Mouse (Mus musculus) midbrain, embryonic 13.5 days (tissue): ENCODE measurements around the gene Notum. TPM values are rescaled to one million over a fixed set of nuclear protein-coding genes. Genes with fewer than 3 reads are reported as not detected.

Source experiments
- ATAC-seq: fragments of 200-750 bp; cut with Nextera tagmentation; 2 replicates; pipeline ENCODE4 v1.8.0; 2017; ENCODE audit warnings: mild to moderate bottlenecking, moderate TSS enrichment, moderate library complexity
- H3K27ac ChIP-seq: fragments of 300-500 bp; sonication (generic); 2 replicates; pipeline ENCODE4 v1.5.1; 2015; ENCODE audit warnings: inconsistent platforms, mild to moderate bottlenecking, moderate library complexity
- H3K27me3 ChIP-seq: fragments of 300-500 bp; sonication (generic); 2 replicates; pipeline ENCODE4 v1.6.1; 2015; ENCODE audit warnings: mild to moderate bottlenecking, inconsistent platforms
- H3K36me3 ChIP-seq: fragments of 300-500 bp; sonication (generic); 2 replicates; pipeline ENCODE4 v1.6.1; 2015; ENCODE audit warnings: mild to moderate bottlenecking, inconsistent platforms
- H3K4me1 ChIP-seq: fragments of 300-500 bp; sonication (generic); replicated peaks from 2 replicates; pipeline ENCODE4 v1.6.1; 2015; ENCODE audit warnings: inconsistent platforms
- H3K4me2 ChIP-seq: fragments of 300-500 bp; sonication (generic); replicated peaks from 2 replicates; pipeline ENCODE4 v1.6.1; 2015; ENCODE audit warnings: moderate library complexity, mild to moderate bottlenecking, inconsistent platforms
- H3K4me3 ChIP-seq: fragments of 300-500 bp; sonication (generic); replicated peaks from 2 replicates; pipeline ENCODE4 v1.5.1; 2015; ENCODE audit warnings: mild to moderate bottlenecking, inconsistent platforms
- H3K9ac ChIP-seq: fragments of 300-500 bp; sonication (generic); replicated peaks from 2 replicates; pipeline ENCODE4 v1.6.1; 2015; ENCODE audit warnings: mild to moderate bottlenecking, inconsistent platforms
- H3K9me3 ChIP-seq: fragments of 300-500 bp; sonication (generic); 2 replicates; pipeline ENCODE4 v1.6.1; 2016; ENCODE audit warnings: mild to moderate bottlenecking, inconsistent platforms
- WGBS: fragments of 180-500 bp; shearing (Covaris S2); methylation state at CpG from one replicate; pipeline ENCODE4 v1.1.7; 2015; 5-methylcytosine and 5-hydroxymethylcytosine counted together
- polyA plus RNA-seq: library from polyadenylated mRNA; unstranded; fragments of >200 nt; fragmentation: Nextera tagmentation; extraction: Ambion mirVana; gene quantifications from 2 replicates; pipeline ENCODE4 v1.2.1, GENCODE M21; 2015

Notum gene
- polyA plus RNA-seq, 1 experiment from 2014 or later, result 0.65 TPM

GRCm38 (mm10) chr11:120672687-120673593, 12.0 kb upstream of the Notum start, which contains the start of gene Aspscr1:
Gene Aspscr1, plus strand, starts transcription at chr11:120672973.
- peaks cover 25% of the 10 kb centered on the region for H3K4me1 ChIP-seq
- WGBS, result 1% methylated on average over 74 of the region's 83 CpGs
- H3K9ac ChIP-seq, result peak within 1 kb of the TSS; percentile 80
- no peaks in the 10 kb centered on the region for H3K27me3 ChIP-seq
- H3K36me3 ChIP-seq, result peaks cover 17% of the 10 kb centered on the region
- peak within 1 kb of the TSS; percentile 92 for H3K27ac ChIP-seq
- peak within 1 kb of the TSS; percentile 74 for H3K4me3 ChIP-seq
- no peaks in the 10 kb centered on the region for H3K9me3 ChIP-seq
- ATAC-seq, result peak; percentile 95
- H3K4me2 ChIP-seq, result peak within 1 kb of the TSS; percentile 91

- no peak overlapping the region for H3K27ac ChIP-seq
- peaks cover 38% of the 10 kb centered on the region for H3K27me3 ChIP-seq
- H3K9ac ChIP-seq, result no peak overlapping the region
- H3K4me2 ChIP-seq, result no peak overlapping the region
- H3K9me3 ChIP-seq, result no peaks in the 10 kb centered on the region
- H3K4me3 ChIP-seq, result no peak overlapping the region
- H3K36me3 ChIP-seq, result no peaks in the 10 kb centered on the region
- peaks cover 6% of the 10 kb centered on the region for H3K4me1 ChIP-seq
- 4% methylated on average over 3 of the region's 3 CpGs for WGBS
- ATAC-seq, result no peak
Observed at GRCm38 (mm10) chr11:120666617-120667016, 5.6 kb upstream of the Notum start.

- 81% methylated on average over 3 of the region's 3 CpGs for WGBS
- no peak overlapping the region for H3K27ac ChIP-seq
Observed at GRCm38 (mm10) chr11:120665406-120665805, 4.4 kb upstream of the Notum start.

GRCm38 (mm10) chr11:120663714-120664113, 2.7 kb upstream of the Notum start:
- Histone ChIP-seq H3K9ac (no peak overlapping the region), H3K9me3 (no peaks in the 10 kb centered on the region), H3K4me2 (no peak overlapping the region), H3K27ac (no peak overlapping the region), H3K27me3 (peaks cover 67% of the 10 kb centered on the region), H3K4me3 (no peak overlapping the region), H3K4me1 (peaks cover 25% of the 10 kb centered on the region), H3K36me3 (no peaks in the 10 kb centered on the region)
- 53% methylated on average over 5 of the region's 5 CpGs for WGBS
- ATAC-seq, result no peak

More at GRCm38 (mm10) chr11:120665406-120665805, 4.4 kb upstream of the Notum start:
- no peak overlapping the region for H3K9ac ChIP-seq
- H3K36me3 ChIP-seq, result no peaks in the 10 kb centered on the region
- ATAC-seq, result no peak
- peaks cover 50% of the 10 kb centered on the region for H3K27me3 ChIP-seq
- H3K4me3 ChIP-seq, result no peak overlapping the region
- H3K4me2 ChIP-seq, result no peak overlapping the region
- no peaks in the 10 kb centered on the region for H3K9me3 ChIP-seq
- peaks cover 16% of the 10 kb centered on the region for H3K4me1 ChIP-seq

GRCm38 (mm10) chr11:120662759-120663158, 1.8 kb upstream of the Notum start:
- WGBS, result 22% methylated on average over 6 of the region's 6 CpGs
- Histone ChIP-seq H3K4me3 (no peak overlapping the region), H3K27me3 (peaks cover 76% of the 10 kb centered on the region), H3K36me3 (no peaks in the 10 kb centered on the region), H3K27ac (no peak overlapping the region), H3K9me3 (no peaks in the 10 kb centered on the region), H3K4me1 (peaks cover 25% of the 10 kb centered on the region), H3K9ac (no peak overlapping the region), H3K4me2 (no peak overlapping the region)
- ATAC-seq, result no peak

GRCm38 (mm10) chr11:120660301-120661075, 487 bp downstream of the Notum start:
- H3K36me3 ChIP-seq, result no peaks in the 10 kb centered on the region

GRCm38 (mm10) chr11:120659509-120660300, 1.3 kb downstream of the Notum start:
- Histone ChIP-seq H3K27me3 (peaks cover 90% of the 10 kb centered on the region), H3K4me2 (peak overlapping the region; percentile 60), H3K27ac (no peak overlapping the region), H3K4me3 (peak overlapping the region; percentile 38), H3K4me1 (peaks cover 19% of the 10 kb centered on the region), H3K36me3 (no peaks in the 10 kb centered on the region), H3K9me3 (no peaks in the 10 kb centered on the region), H3K9ac (no peak overlapping the region)
- ATAC-seq, result peak; percentile 32; the same call in 1 of the 2 replicates
- WGBS, result 3% methylated on average over 49 of the region's 50 CpGs

More at GRCm38 (mm10) chr11:120660301-120661075, 487 bp downstream of the Notum start:
- Histone ChIP-seq H3K4me1 (peaks cover 19% of the 10 kb centered on the region), H3K4me3 (peak overlapping the region; percentile 38), H3K9ac (no peak overlapping the region), H3K9me3 (no peaks in the 10 kb centered on the region), H3K4me2 (peak overlapping the region; percentile 60), H3K27ac (no peak overlapping the region), H3K27me3 (peaks cover 97% of the 10 kb centered on the region)
- peak; percentile 51; the same call in 1 of the 2 replicates for ATAC-seq
- under 1% methylated on average over 95 of the region's 95 CpGs for WGBS

- H3K4me1 ChIP-seq, result peaks cover 19% of the 10 kb centered on the region
- H3K4me2 ChIP-seq, result no peak overlapping the region
- H3K36me3 ChIP-seq, result no peaks in the 10 kb centered on the region
- no peak overlapping the region for H3K27ac ChIP-seq
- H3K27me3 ChIP-seq, result peaks cover 88% of the 10 kb centered on the region
- H3K9ac ChIP-seq, result no peak overlapping the region
- no peaks in the 10 kb centered on the region for H3K9me3 ChIP-seq
- WGBS, result 3% methylated on average over 24 of the region's 24 CpGs
- H3K4me3 ChIP-seq, result no peak overlapping the region
- no peak for ATAC-seq
Observed at GRCm38 (mm10) chr11:120658876-120659410, 2.0 kb downstream of the Notum start.

GRCm38 (mm10) chr11:120657301-120657700, 3.7 kb downstream of the Notum start:
- no peak overlapping the region for H3K9ac ChIP-seq
- no peak for ATAC-seq
- H3K4me2 ChIP-seq, result no peak overlapping the region
- no peaks in the 10 kb centered on the region for H3K9me3 ChIP-seq
- H3K27ac ChIP-seq, result no peak overlapping the region
- no peak overlapping the region for H3K4me3 ChIP-seq
- H3K4me1 ChIP-seq, result peaks cover 19% of the 10 kb centered on the region
- H3K36me3 ChIP-seq, result no peaks in the 10 kb centered on the region
- 94% methylated on average over 4 of the region's 4 CpGs for WGBS
- H3K27me3 ChIP-seq, result peaks cover 73% of the 10 kb centered on the region

GRCm38 (mm10) chr11:120654741-120655140, 6.2 kb downstream of the Notum start:
- H3K27ac ChIP-seq, result no peak overlapping the region
- peaks cover 50% of the 10 kb centered on the region for H3K27me3 ChIP-seq
- no peak for ATAC-seq
- no peaks in the 10 kb centered on the region for H3K9me3 ChIP-seq
- H3K9ac ChIP-seq, result no peak overlapping the region
- H3K4me1 ChIP-seq, result peaks cover 3% of the 10 kb centered on the region
- WGBS, result 83% methylated on average over 3 of the region's 3 CpGs
- no peak overlapping the region for H3K4me3 ChIP-seq
- H3K36me3 ChIP-seq, result no peaks in the 10 kb centered on the region
- H3K4me2 ChIP-seq, result no peak overlapping the region

- no peak overlapping the region for H3K4me3 ChIP-seq
- H3K9me3 ChIP-seq, result no peaks in the 10 kb centered on the region
- H3K4me1 ChIP-seq, result peaks cover 9% of the 10 kb centered on the region
- H3K27ac ChIP-seq, result no peak overlapping the region
- H3K36me3 ChIP-seq, result no peaks in the 10 kb centered on the region
- WGBS, result 69% methylated on average over 3 of the region's 3 CpGs
- H3K9ac ChIP-seq, result no peak overlapping the region
- no peak overlapping the region for H3K4me2 ChIP-seq
- ATAC-seq, result no peak
- H3K27me3 ChIP-seq, result peaks cover 34% of the 10 kb centered on the region
Observed at GRCm38 (mm10) chr11:120651872-120652271, 9.1 kb downstream of the Notum start.
